Mouse (Mus musculus) thymus, adult 2 months (tissue): ENCODE results near the gene Hsph1.

ENCODE experiments used
- CTCF ChIP-seq: fragments of 200-500 bp; IDR thresholded peaks from 2 replicates; pipeline ENCODE4 v1.5.1; 2012; ENCODE audit warnings: mild to moderate bottlenecking, control low read depth, low read length, moderate library complexity, borderline replicate concordance; ENCODE audit not compliant: control insufficient read depth, poor library complexity, insufficient read depth; ENCODE audit errors: extremely low read depth
- POLR2A ChIP-seq: fragments of 200-500 bp; IDR thresholded peaks from 2 replicates; pipeline ENCODE4 v1.6.1; 2012; ENCODE audit warnings: mild to moderate bottlenecking, low read length, control low read depth, moderate library complexity; ENCODE audit not compliant: control insufficient read depth, poor library complexity, insufficient read depth; ENCODE audit errors: extremely low read depth

DNA sequence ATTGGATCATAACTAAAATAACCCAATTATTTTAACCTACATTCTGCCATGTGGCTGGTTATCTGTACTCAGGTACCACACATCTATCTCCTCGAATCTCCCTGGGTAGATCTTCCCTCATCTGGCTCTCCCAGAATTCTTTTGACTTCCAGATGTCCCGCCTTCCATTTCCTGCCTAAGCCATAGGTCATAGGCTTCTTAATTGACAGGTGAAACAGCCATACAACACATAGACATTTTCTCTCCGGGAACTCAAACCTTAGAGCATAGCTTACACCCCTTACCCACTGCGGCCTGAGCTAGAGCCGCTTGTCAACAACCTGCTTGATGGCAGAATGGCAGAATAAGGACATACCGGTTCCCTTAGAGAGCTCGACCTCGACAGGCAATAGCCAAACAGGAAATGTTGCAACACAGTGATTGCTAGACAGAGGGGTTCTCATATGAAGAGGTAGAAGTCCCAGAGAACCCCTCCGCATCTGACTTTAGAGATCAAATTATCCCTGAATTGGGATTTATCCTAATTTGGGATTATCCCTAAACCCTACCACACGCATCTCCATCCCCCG is 48.8 kb downstream of the Hsph1 start:
- no peak for TF ChIP-seq POLR2A
- no peak for TF ChIP-seq CTCF
